Mouse (Mus musculus): Measurements from ENCODE around the gene Sptb. TPM values are rescaled to one million over a fixed set of nuclear protein-coding genes. Genes with fewer than 3 reads are reported as not detected.

The Sptb gene
- total RNA-seq, 2 experiments from 2014 or later = 96.7 to 104 TPM

- no peak for DNase-seq (ENCODE audit: extremely low spot score in 1 of 2, low spot score in 2 of 2)
- no peak for TF ChIP-seq CTCF (IDR thresholded peaks at IDR 0.05)
- no peak overlapping the region for H3K4me3 ChIP-seq
- H3K27ac ChIP-seq = no peak overlapping the region
- intact Hi-C loops (cut with DNase I) = no loop called here
Observed at GRCm38 (mm10) chr12:76634899-76635693, 75.3 kb downstream of the Sptb start.

- TF ChIP-seq CTCF (IDR thresholded peaks at IDR 0.05) = no peak
- intact Hi-C loops (cut with DNase I) = no loop called here
- no peak overlapping the region for H3K4me3 ChIP-seq
- H3K27ac ChIP-seq = no peak overlapping the region
- no peak for DNase-seq (ENCODE audit: extremely low spot score in 1 of 2, low spot score in 2 of 2)
Observed at GRCm38 (mm10) chr12:76623374-76623773, 87.0 kb downstream of the Sptb start.

GRCm38 (mm10) chr12:76619847-76620246, 90.5 kb downstream of the Sptb start:
- intact Hi-C loops (cut with DNase I) = no loop called here
- Histone ChIP-seq H3K27ac (no peak overlapping the region), H3K4me3 (no peak overlapping the region)
- no peak for DNase-seq (ENCODE audit: extremely low spot score in 1 of 2, low spot score in 2 of 2)
- no peak for TF ChIP-seq CTCF (IDR thresholded peaks at IDR 0.05)

- intact Hi-C loops (cut with DNase I) = no loop called here
- no peak for TF ChIP-seq CTCF (IDR thresholded peaks at IDR 0.05)
- no peak overlapping the region for H3K4me3 ChIP-seq
- H3K27ac ChIP-seq = no peak overlapping the region
- no peak for DNase-seq (ENCODE audit: extremely low spot score in 1 of 2, low spot score in 2 of 2)
Observed at GRCm38 (mm10) chr12:76618175-76618574, 92.2 kb downstream of the Sptb start.

- no peak overlapping the region for H3K27ac ChIP-seq
Observed at GRCm38 (mm10) chr12:76615580-76615937, 94.8 kb downstream of the Sptb start.

GRCm38 (mm10) chr12:76614868-76615579, 95.3 kb downstream of the Sptb start:
- no peak for TF ChIP-seq CTCF (IDR thresholded peaks at IDR 0.05)
- intact Hi-C loops (cut with DNase I) = no loop called here
- no peak overlapping the region for H3K27ac ChIP-seq
- no peak overlapping the region for H3K4me3 ChIP-seq
- no peak for DNase-seq (ENCODE audit: extremely low spot score in 1 of 2, low spot score in 2 of 2)

More at GRCm38 (mm10) chr12:76615580-76615937, 94.8 kb downstream of the Sptb start:
- no peak for TF ChIP-seq CTCF (IDR thresholded peaks at IDR 0.05)
- no peak for DNase-seq (ENCODE audit: extremely low spot score in 1 of 2, low spot score in 2 of 2)
- intact Hi-C loops (cut with DNase I) = no loop called here
- H3K4me3 ChIP-seq = no peak overlapping the region

GRCm38 (mm10) chr12:76612621-76613020, 97.7 kb downstream of the Sptb start:
- Histone ChIP-seq H3K4me3 (no peak overlapping the region), H3K27ac (no peak overlapping the region)
- TF ChIP-seq CTCF (IDR thresholded peaks at IDR 0.05) = no peak
- DNase-seq (ENCODE audit: extremely low spot score in 1 of 2, low spot score in 2 of 2) = no peak
- intact Hi-C loops (cut with DNase I) = no loop called here

- Histone ChIP-seq H3K27ac (no peak overlapping the region), H3K4me3 (no peak overlapping the region)
- intact Hi-C loops (cut with DNase I) = no loop called here
- TF ChIP-seq CTCF (IDR thresholded peaks at IDR 0.05) = no peak
- no peak for DNase-seq (ENCODE audit: extremely low spot score in 1 of 2, low spot score in 2 of 2)
Observed at GRCm38 (mm10) chr12:76608997-76609565, 101.3 kb downstream of the Sptb start.

- no peak; the same call in 1 of the 2 replicates for TF ChIP-seq CTCF (IDR thresholded peaks at IDR 0.05)
- H3K27ac ChIP-seq = no peak overlapping the region
- H3K4me3 ChIP-seq = no peak overlapping the region
- DNase-seq (ENCODE audit: extremely low spot score in 1 of 2, low spot score in 2 of 2) = no peak
- intact Hi-C loops (cut with DNase I) = no loop called here
Observed at GRCm38 (mm10) chr12:76608241-76608640, 102.1 kb downstream of the Sptb start.

- no peak for DNase-seq (ENCODE audit: extremely low spot score in 1 of 2, low spot score in 2 of 2)
- TF ChIP-seq CTCF (IDR thresholded peaks at IDR 0.05) = peak; percentile 10
- no peak overlapping the region for H3K4me3 ChIP-seq
- H3K27ac ChIP-seq = no peak overlapping the region
- intact Hi-C loops (cut with DNase I) = no loop called here
Observed at GRCm38 (mm10) chr12:76605837-76606236, 104.5 kb downstream of the Sptb start.

GRCm38 (mm10) chr12:76604546-76604945, 105.8 kb downstream of the Sptb start:
- TF ChIP-seq CTCF (IDR thresholded peaks at IDR 0.05) = no peak
- intact Hi-C loops (cut with DNase I) = no loop called here
- H3K27ac ChIP-seq = no peak overlapping the region
- H3K4me3 ChIP-seq = no peak overlapping the region
- DNase-seq (ENCODE audit: extremely low spot score in 1 of 2, low spot score in 2 of 2) = no peak

- no peak for DNase-seq (ENCODE audit: extremely low spot score in 1 of 2, low spot score in 2 of 2)
- TF ChIP-seq CTCF (IDR thresholded peaks at IDR 0.05) = no peak
- intact Hi-C loops (cut with DNase I) = no loop called here
- no peak overlapping the region for H3K4me3 ChIP-seq
- H3K27ac ChIP-seq = no peak overlapping the region
Observed at GRCm38 (mm10) chr12:76603779-76604178, 106.6 kb downstream of the Sptb start.
